ENCODE assay signal across 10 mouse cellular contexts in genomic region chr16:29816681-29817369, GRCm38 (mm10).
A peak's percentile ranks its signal among the peaks of the same experiment; 100 is the strongest.
DNase-seq lines count a peak whose midpoint lies in the region; ATAC-seq and TF ChIP-seq lines count a peak whose summit lies in the region.
"Had no signal": no experiment of that assay in that cellular context is flagged by ENCODE, and none has a peak within 500 bp of the region (broad histone marks: within the 10 kb centered on the region; RNA-seq: fewer than 3 reads in every experiment).

No protein-coding gene starts in this region.

- 67% methylated on average over 10 of the region's 10 CpGs for WGBS in lung, adult 2 months
- WGBS in lung, embryonic 16.5 days = 46% methylated on average over 10 of the region's 10 CpGs
- WGBS in hindbrain, embryonic 11.5 days = 68% methylated on average over 10 of the region's 10 CpGs

- H3K9me3 ChIP-seq in lung, embryonic 16.5 days (ENCODE audit: control insufficient read depth, low read length) = no peaks in the 10 kb centered on the region
- H3K9me3 ChIP-seq in hindbrain, embryonic 11.5 days (ENCODE audit: control insufficient read depth, low read length) = no peaks in the 10 kb centered on the region

- no peak overlapping the region for H3K9ac ChIP-seq in lung, embryonic 16.5 days (ENCODE audit: low read length)
- H3K9ac ChIP-seq in hindbrain, embryonic 11.5 days (ENCODE audit: low read depth, low read length) = no peak overlapping the region

- intact Hi-C loops in heart, postnatal 10 days (cut with DNase I) = no loop called here

- peaks cover 9% of the 10 kb centered on the region for H3K4me1 ChIP-seq in lung, adult 2 months (ENCODE audit: control insufficient read depth, insufficient read depth, low read length)
- peaks cover 8% of the 10 kb centered on the region for H3K4me1 ChIP-seq in cortical plate, adult 2 months (ENCODE audit: control insufficient read depth, insufficient read depth, low read length)
- peaks cover 30% of the 10 kb centered on the region for H3K4me1 ChIP-seq in lung, embryonic 16.5 days (replicated peaks; ENCODE audit: control insufficient read depth, insufficient read depth, low read length)
- no peaks in the 10 kb centered on the region; the same call in 1 of the 2 replicates for H3K4me1 ChIP-seq in hindbrain, embryonic 11.5 days (replicated peaks; ENCODE audit: control insufficient read depth, insufficient read depth, low read length)

- ATAC-seq in lung, embryonic 16.5 days (ENCODE audit: low read depth) = no peak
- no peak for ATAC-seq in hindbrain, embryonic 11.5 days (ENCODE audit: low FRiP score)
- ATAC-seq: Patski had no signal

- H3K27ac ChIP-seq in cortical plate, adult 2 months (ENCODE audit: insufficient read depth, low read length) = peak overlapping the region; percentile 47
- H3K27ac ChIP-seq in lung, embryonic 16.5 days (ENCODE audit: low read length) = peak overlapping the region; percentile 36; the same call in 1 of the 2 replicates
- no peak overlapping the region for H3K27ac ChIP-seq in hindbrain, embryonic 11.5 days (ENCODE audit: low read depth, low read length)

- no peak overlapping the region for H3K4me2 ChIP-seq in lung, embryonic 16.5 days (ENCODE audit: low read depth, low read length)
- no peak overlapping the region for H3K4me2 ChIP-seq in hindbrain, embryonic 11.5 days (replicated peaks; ENCODE audit: low read depth, low read length)

- H3K27me3 ChIP-seq in lung, embryonic 16.5 days (ENCODE audit: control insufficient read depth, insufficient read depth, low read depth, low read length) = no peaks in the 10 kb centered on the region
- H3K27me3 ChIP-seq in hindbrain, embryonic 11.5 days (ENCODE audit: control insufficient read depth, insufficient read depth, low read length) = peaks cover 34% of the 10 kb centered on the region
- H3K27me3 ChIP-seq: Patski had no signal

- no peak for TF ChIP-seq POLR2A in lung, adult 2 months (IDR thresholded peaks at IDR 0.05; ENCODE audit: borderline replicate concordance, extremely low read depth, low read depth, low read length)
- TF ChIP-seq POLR2A in cortical plate, adult 2 months (IDR thresholded peaks at IDR 0.05; ENCODE audit: extremely low read depth, insufficient read depth, low read length) = no peak

- peak; percentile 54 to 66 for DNase-seq in lung, adult 18-20 months
- no peak for DNase-seq in lung, adult 2 months
- DNase-seq in heart, postnatal 10 days = peak; percentile 68 to 71
- no peak for DNase-seq in thymus, postnatal 36 days
- no peak for DNase-seq in Muller cell, postnatal 12 days (ENCODE audit: inconsistent ontology term)
- no peak for DNase-seq in hindbrain, embryonic 11.5 days (ENCODE audit: low spot score)

- H3K36me3 ChIP-seq in lung, embryonic 16.5 days (ENCODE audit: control insufficient read depth, insufficient read depth, low read length) = no peaks in the 10 kb centered on the region
- H3K36me3 ChIP-seq in hindbrain, embryonic 11.5 days (ENCODE audit: control insufficient read depth, insufficient read depth, low read length) = no peaks in the 10 kb centered on the region

- H3K4me3 ChIP-seq in lung, adult 2 months (replicated peaks; ENCODE audit: extremely low read depth, low read depth, low read length) = no peak overlapping the region
- H3K4me3 ChIP-seq in cortical plate, adult 2 months (ENCODE audit: insufficient read depth, low read length) = no peak overlapping the region
- no peak overlapping the region for H3K4me3 ChIP-seq in lung, embryonic 16.5 days (ENCODE audit: low read length)
- H3K4me3 ChIP-seq in hindbrain, embryonic 11.5 days (ENCODE audit: low read depth, low read length) = no peak overlapping the region
- H3K4me3 ChIP-seq: erythroblast, embryonic 14.5 days had no signal

- no peak for TF ChIP-seq CTCF in lung, adult 2 months (IDR thresholded peaks at IDR 0.05; ENCODE audit: insufficient read depth, low read length)
- TF ChIP-seq CTCF in cortical plate, adult 2 months (IDR thresholded peaks at IDR 0.05; ENCODE audit: extremely low read depth, insufficient read depth, low read length) = no peak

Comparison
In these comparisons a context has a peak if more than half of its experiments do, and no peak if none do; other contexts are left out.
1. DNase-seq: peak in lung, adult 18-20 months (2 of 2) and heart, postnatal 10 days (2 of 2); none in lung, adult 2 months (single experiment), thymus, postnatal 36 days (0 of 2), Muller cell, postnatal 12 days (single experiment) and hindbrain, embryonic 11.5 days (single experiment).